Mouse (Mus musculus) liver, postnatal 0 days (tissue): ENCODE measurements around the gene 3110021N24Rik. TPM values are rescaled to one million over a fixed set of nuclear protein-coding genes. Genes with fewer than 3 reads are reported as not detected.

Experiments used
- ATAC-seq: fragments of 200-750 bp; cut with Nextera tagmentation; 2 replicates; pipeline ENCODE4 v1.8.0; 2017; ENCODE audit warnings: mild to moderate bottlenecking, moderate library complexity
- DNase-seq: peaks from one replicate; pipeline ENCODE4 v3.0.0-alpha.2; 2016
- H3K27ac ChIP-seq: fragments of 300-500 bp; sonication (generic); 2 replicates; pipeline ENCODE4 v1.5.1; 2014; ENCODE audit warnings: antibody characterized with exemption, moderate library complexity, mild to moderate bottlenecking, low read depth
- H3K27me3 ChIP-seq: fragments of 300-500 bp; sonication (generic); 2 replicates; pipeline ENCODE4 v1.6.1; 2014; ENCODE audit warnings: low read length, control low read depth, mixed read lengths; ENCODE audit not compliant: insufficient read depth
- H3K36me3 ChIP-seq: fragments of 300-500 bp; sonication (generic); replicated peaks from 2 replicates; pipeline ENCODE4 v1.6.1; 2014; ENCODE audit warnings: mild to moderate bottlenecking, control low read depth, low read length, moderate library complexity, mixed read lengths; ENCODE audit not compliant: insufficient read depth
- H3K4me1 ChIP-seq: fragments of 300-500 bp; sonication (generic); 2 replicates; pipeline ENCODE4 v1.6.1; 2014; ENCODE audit warnings: antibody characterized with exemption, mild to moderate bottlenecking, control low read depth; ENCODE audit not compliant: insufficient read depth
- H3K4me2 ChIP-seq: fragments of 300-500 bp; sonication (generic); 2 replicates; pipeline ENCODE4 v1.6.1; 2014; ENCODE audit warnings: low read depth, mild to moderate bottlenecking, low read length, moderate library complexity, mixed read lengths
- H3K4me3 ChIP-seq: fragments of 300-500 bp; sonication (generic); 2 replicates; pipeline ENCODE4 v1.5.1; 2014; ENCODE audit warnings: low read depth, low read length
- H3K9ac ChIP-seq: fragments of 300-500 bp; sonication (generic); replicated peaks from 2 replicates; pipeline ENCODE4 v1.6.1; 2014; ENCODE audit warnings: mild to moderate bottlenecking, moderate library complexity
- H3K9me3 ChIP-seq: fragments of 300-500 bp; sonication (generic); 2 replicates; pipeline ENCODE4 v1.6.1; 2016; ENCODE audit warnings: mild to moderate bottlenecking, control low read depth, low read length, mixed read lengths
- CTCF ChIP-seq: sonication (generic); IDR thresholded peaks from 2 replicates; pipeline ENCODE4 v1.5.1; 2016; ENCODE audit warnings: antibody characterized with exemption, low read depth
- EP300 ChIP-seq: IDR thresholded peaks from 2 replicates; pipeline ENCODE4 v1.6.1; 2016; ENCODE audit warnings: antibody characterized with exemption, low read depth, mild to moderate bottlenecking
- WGBS: fragments of 180-500 bp; shearing (Covaris S2); extraction: QIAGEN DNeasy Blood & Tissue Kit; methylation state at CpG from one replicate; pipeline ENCODE4 v1.1.7; 2014; ENCODE audit not compliant: insufficient replicate concordance; 5-methylcytosine and 5-hydroxymethylcytosine counted together
- polyA plus RNA-seq: library from polyadenylated mRNA; unstranded; fragments of >200 nt; fragmentation: Nextera tagmentation; extraction: Ambion mirVana; gene quantifications from 2 replicates; pipeline ENCODE4 v1.2.1, GENCODE M21; 2015

3110021N24Rik gene
- polyA plus RNA-seq, 1 experiment from 2014 or later: 0.49 TPM

- no peaks in the 10 kb centered on the region for H3K4me1 ChIP-seq
- no peaks in the 10 kb centered on the region for H3K36me3 ChIP-seq
- H3K9ac ChIP-seq: no peak overlapping the region
- TF ChIP-seq CTCF: no peak
- H3K9me3 ChIP-seq: no peaks in the 10 kb centered on the region
- H3K27me3 ChIP-seq: no peaks in the 10 kb centered on the region
- H3K4me3 ChIP-seq: no peak overlapping the region
- no peak for ATAC-seq
- DNase-seq: no peak
- WGBS: 62% methylated on average over 3 of the region's 3 CpGs
- H3K4me2 ChIP-seq: no peak overlapping the region
- H3K27ac ChIP-seq: no peak overlapping the region
Measured at GRCm38 (mm10) chr4:108721245-108721784, 1.9 kb downstream of the 3110021N24Rik start.

GRCm38 (mm10) chr4:108724102-108724501 is 4.7 kb downstream of the 3110021N24Rik start:
- H3K4me1 ChIP-seq: no peaks in the 10 kb centered on the region
- no peak for TF ChIP-seq CTCF
- no peak for TF ChIP-seq EP300
- no peak overlapping the region for H3K4me3 ChIP-seq
- ATAC-seq (no peak), DNase-seq (no peak)
- no peak overlapping the region for H3K9ac ChIP-seq
- H3K4me2 ChIP-seq: no peak overlapping the region
- no peaks in the 10 kb centered on the region for H3K36me3 ChIP-seq
- WGBS: 64% methylated on average over 2 of the region's 2 CpGs
- H3K9me3 ChIP-seq: no peaks in the 10 kb centered on the region
- no peaks in the 10 kb centered on the region for H3K27me3 ChIP-seq
- H3K27ac ChIP-seq: no peak overlapping the region

- Histone ChIP-seq H3K4me2 (no peak overlapping the region), H3K36me3 (no peaks in the 10 kb centered on the region), H3K9me3 (no peaks in the 10 kb centered on the region), H3K4me3 (no peak overlapping the region), H3K27ac (no peak overlapping the region), H3K4me1 (no peaks in the 10 kb centered on the region), H3K9ac (no peak overlapping the region), H3K27me3 (no peaks in the 10 kb centered on the region)
- no peak for DNase-seq
- no peak for ATAC-seq
- TF ChIP-seq CTCF (no peak), EP300 (no peak)
- 84% methylated on average over 1 of the region's 1 CpGs for WGBS
Measured at GRCm38 (mm10) chr4:108730450-108730849, 11.0 kb downstream of the 3110021N24Rik start.

GRCm38 (mm10) chr4:108731582-108731981 is 12.1 kb downstream of the 3110021N24Rik start:
- WGBS: 63% methylated on average over 3 of the region's 3 CpGs
- Histone ChIP-seq H3K4me3 (no peak overlapping the region), H3K27ac (no peak overlapping the region), H3K4me1 (no peaks in the 10 kb centered on the region), H3K4me2 (no peak overlapping the region), H3K27me3 (no peaks in the 10 kb centered on the region), H3K9ac (no peak overlapping the region), H3K9me3 (no peaks in the 10 kb centered on the region), H3K36me3 (no peaks in the 10 kb centered on the region)
- no peak for DNase-seq
- ATAC-seq: no peak
- TF ChIP-seq CTCF (no peak), EP300 (no peak)

- Histone ChIP-seq H3K27ac (no peak overlapping the region), H3K9ac (no peak overlapping the region), H3K4me2 (no peak overlapping the region), H3K4me3 (no peak overlapping the region), H3K9me3 (no peaks in the 10 kb centered on the region), H3K4me1 (no peaks in the 10 kb centered on the region), H3K27me3 (no peaks in the 10 kb centered on the region), H3K36me3 (no peaks in the 10 kb centered on the region)
- no peak for TF ChIP-seq CTCF
- no peak for TF ChIP-seq EP300
- 74% methylated on average over 3 of the region's 3 CpGs for WGBS
- no peak for DNase-seq
- no peak for ATAC-seq
Measured at GRCm38 (mm10) chr4:108746160-108746873, 26.9 kb downstream of the 3110021N24Rik start.

GRCm38 (mm10) chr4:108759583-108759982 is 40.1 kb downstream of the 3110021N24Rik start:
- H3K9ac ChIP-seq: no peak overlapping the region
- no peak for TF ChIP-seq CTCF
- no peak for TF ChIP-seq EP300
- no peaks in the 10 kb centered on the region for H3K27me3 ChIP-seq
- no peak overlapping the region for H3K4me3 ChIP-seq
- H3K27ac ChIP-seq: no peak overlapping the region
- no peak for DNase-seq
- ATAC-seq: no peak
- no peak overlapping the region for H3K4me2 ChIP-seq
- no peaks in the 10 kb centered on the region for H3K4me1 ChIP-seq
- WGBS: 81% methylated on average over 3 of the region's 3 CpGs
- no peaks in the 10 kb centered on the region for H3K36me3 ChIP-seq
- no peaks in the 10 kb centered on the region for H3K9me3 ChIP-seq
